Mouse (Mus musculus): ENCODE measurements around the gene Cxcl10.
"Not testable (repeated sequence)": the region's sequence is repeated elsewhere in the genome, so short reads cannot be mapped to it uniquely, and the experiment has no call there.

Gene Cxcl10

GRCm38 (mm10) chr5:92370392-92370791, 21.7 kb upstream of the Cxcl10 start:
- in situ Hi-C loops (cut with MboI; ENCODE audit: low sequenced_read_pairs): no loop called here

DNA sequence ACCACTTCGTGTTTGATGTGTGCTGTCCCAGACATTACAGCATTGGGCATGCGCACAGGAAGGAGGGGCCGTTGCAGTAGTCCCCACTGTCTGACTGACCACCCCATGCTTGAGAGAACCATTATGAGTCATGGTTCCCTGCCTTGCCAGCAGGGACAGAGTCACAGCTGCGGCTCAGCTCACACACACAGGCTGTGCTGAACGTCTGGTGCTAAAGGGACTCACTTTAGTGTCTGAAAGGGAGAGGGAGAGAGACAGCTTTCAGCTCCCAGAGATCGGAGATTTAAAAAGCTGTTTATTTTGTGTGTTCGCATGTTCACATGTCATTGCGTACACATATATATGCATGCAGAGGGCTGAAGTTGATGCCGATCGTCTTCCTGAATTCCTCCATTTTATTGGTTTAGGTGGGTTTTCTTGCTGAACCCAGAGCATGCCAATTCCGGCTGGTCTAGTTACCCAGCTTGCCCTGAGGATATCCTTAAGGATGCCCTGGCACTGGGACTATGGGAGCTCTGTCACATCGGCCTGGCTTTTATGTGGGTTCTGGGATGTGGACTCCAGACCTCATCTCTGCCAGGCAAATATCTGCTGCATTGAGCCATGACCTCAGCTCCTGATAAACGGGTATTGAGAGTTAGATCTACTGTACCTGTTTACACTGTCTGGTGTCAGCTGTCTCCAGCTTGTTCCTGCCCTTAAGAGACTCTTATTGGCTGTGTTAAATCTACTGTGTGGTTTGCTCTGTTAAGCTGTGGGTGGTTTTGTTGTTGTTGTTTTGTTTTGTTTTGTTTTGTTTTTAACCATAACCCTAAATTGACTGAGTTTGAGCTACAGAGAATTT, 20.7 kb upstream of the Cxcl10 start:
- in situ Hi-C loops (cut with MboI; ENCODE audit: low sequenced_read_pairs): no loop called here

DNA sequence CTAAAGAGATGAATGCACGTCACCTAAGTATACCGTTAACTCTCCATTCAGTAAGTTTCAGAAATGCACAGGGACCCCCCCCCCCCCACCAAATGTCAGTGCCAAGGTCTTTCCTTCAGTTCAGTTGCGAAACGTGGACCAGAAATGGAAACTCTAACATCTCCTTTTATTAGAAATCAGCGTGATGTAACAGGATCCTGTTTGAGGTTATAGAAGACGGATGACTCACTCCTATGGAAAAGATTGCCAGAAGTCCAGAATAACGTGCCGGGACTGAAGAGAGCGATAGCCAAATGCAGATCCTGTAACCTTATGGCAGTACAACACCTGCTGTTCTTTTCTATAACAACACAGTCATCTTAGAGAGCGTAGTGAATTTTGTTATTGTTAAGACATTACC, 19.7 kb upstream of the Cxcl10 start:
- in situ Hi-C loops (cut with MboI; ENCODE audit: low sequenced_read_pairs): no loop called here

- in situ Hi-C loops (cut with MboI; ENCODE audit: low sequenced_read_pairs): no loop called here
Measured at GRCm38 (mm10) chr5:92366565-92366964, 17.9 kb upstream of the Cxcl10 start.

GRCm38 (mm10) chr5:92365146-92365705, 16.5 kb upstream of the Cxcl10 start:
- in situ Hi-C loops (cut with MboI; ENCODE audit: low sequenced_read_pairs): no loop called here

- in situ Hi-C loops (cut with MboI; ENCODE audit: low sequenced_read_pairs): no loop called here
Measured at GRCm38 (mm10) chr5:92364011-92364410, 15.3 kb upstream of the Cxcl10 start.

DNA sequence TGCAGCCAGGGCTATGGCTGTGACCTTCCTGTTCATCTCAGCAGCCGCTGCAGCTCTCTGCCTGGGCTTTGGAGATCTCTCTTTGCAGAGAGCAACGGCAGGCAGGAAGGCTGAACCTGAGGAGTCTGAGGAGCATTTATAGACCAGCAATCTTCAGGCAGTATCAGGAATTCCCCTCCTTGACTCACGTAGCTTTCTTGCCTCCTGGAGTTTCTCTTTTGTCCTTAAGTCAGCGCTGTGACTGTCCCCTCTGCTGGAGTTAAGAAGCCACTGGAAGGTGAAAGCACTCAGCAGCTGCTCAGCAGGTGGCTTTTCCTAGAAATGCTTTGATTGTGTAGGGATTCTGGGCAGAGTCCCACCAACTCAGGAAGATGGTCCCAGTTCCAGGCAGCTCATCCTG, 14.5 kb upstream of the Cxcl10 start:
- in situ Hi-C loops (cut with MboI; ENCODE audit: low sequenced_read_pairs): no loop called here

DNA sequence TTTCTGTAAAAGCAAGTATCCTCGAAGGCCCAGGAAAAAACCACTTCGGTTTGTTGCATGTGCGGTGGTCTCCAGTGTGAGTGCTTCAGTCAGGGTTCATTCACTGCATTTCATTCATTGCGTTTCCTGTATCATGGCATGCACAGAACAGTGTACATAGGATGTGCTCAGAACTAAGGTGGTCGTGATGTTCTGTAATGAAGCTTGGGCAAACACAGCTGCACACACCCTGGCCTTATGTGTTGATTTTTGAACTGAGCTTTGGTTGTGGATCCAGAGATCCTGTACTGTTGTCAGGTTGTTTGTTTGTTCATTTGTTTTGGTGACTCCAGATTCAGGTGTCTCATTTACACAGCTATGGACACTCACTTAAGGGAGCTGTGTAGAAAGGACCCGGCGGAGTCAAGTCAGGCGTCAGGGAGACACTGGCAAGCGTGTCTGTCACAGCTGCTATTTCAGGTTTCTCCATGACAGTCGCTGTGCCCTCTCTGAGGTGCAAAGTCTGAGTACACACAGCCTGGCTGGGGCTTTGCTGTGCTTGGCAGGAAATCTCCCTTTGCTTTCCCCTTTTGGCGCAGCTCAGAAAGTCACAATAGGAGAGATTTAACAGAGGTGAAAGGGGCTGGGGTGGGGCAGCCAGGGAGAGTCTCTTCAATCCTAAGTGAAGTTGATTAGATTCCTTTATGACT, 10.2 kb upstream of the Cxcl10 start:
- in situ Hi-C loops (cut with MboI; ENCODE audit: low sequenced_read_pairs): no loop called here

DNA sequence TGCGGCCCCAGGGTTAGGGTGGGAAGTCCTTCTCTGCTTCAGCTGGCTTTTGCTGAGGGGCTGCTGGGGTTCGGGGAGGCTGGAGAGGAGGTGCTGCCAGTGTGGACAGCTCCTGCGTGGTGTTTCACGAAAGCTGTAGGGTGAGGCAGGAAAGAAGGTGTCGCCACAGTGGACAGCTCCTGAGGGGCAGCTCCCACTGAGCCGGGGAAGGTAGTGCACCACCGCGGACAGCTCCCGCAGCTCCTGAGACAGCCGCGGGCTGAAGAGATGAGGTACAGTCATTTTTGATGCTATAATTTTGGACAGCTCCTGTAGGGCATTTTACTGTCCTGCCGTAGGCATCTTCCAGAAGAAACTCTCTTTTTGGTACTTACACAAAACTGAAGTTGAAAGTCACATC, 9.3 kb upstream of the Cxcl10 start:
- in situ Hi-C loops (cut with MboI; ENCODE audit: low sequenced_read_pairs): no loop called here

- in situ Hi-C loops (cut with MboI; ENCODE audit: low sequenced_read_pairs): no loop called here
Measured at GRCm38 (mm10) chr5:92353517-92353916, 4.8 kb upstream of the Cxcl10 start.

GRCm38 (mm10) chr5:92352716-92353115, 4.0 kb upstream of the Cxcl10 start:
- in situ Hi-C loops (cut with MboI; ENCODE audit: low sequenced_read_pairs): not testable (repeated sequence)

- in situ Hi-C loops (cut with MboI; ENCODE audit: low sequenced_read_pairs): no loop called here
Measured at GRCm38 (mm10) chr5:92349731-92350130, 1.0 kb upstream of the Cxcl10 start.

- in situ Hi-C loops (cut with MboI; ENCODE audit: low sequenced_read_pairs): no loop called here
Measured at GRCm38 (mm10) chr5:92345006-92345405, 3.7 kb downstream of the Cxcl10 start.

DNA sequence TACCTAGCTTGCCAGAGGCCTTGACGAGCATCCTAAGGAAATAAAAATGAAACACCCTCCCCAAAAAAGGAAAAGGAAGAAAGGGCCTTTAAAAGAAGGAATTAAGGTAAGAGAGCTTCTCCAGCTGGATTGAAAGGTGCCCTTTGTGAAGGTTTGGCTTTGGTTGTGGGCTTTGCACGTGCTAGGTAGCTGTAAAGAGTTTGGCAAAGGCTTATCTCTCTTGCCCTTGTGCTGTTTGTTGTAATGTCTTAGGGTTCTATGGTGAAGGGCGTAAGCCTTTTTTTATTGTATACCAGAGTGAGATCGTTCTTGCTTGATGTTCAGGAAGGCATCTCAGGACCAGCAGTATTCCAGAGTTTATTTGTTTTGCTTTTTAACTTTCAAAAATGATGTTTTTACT, 8.1 kb downstream of the Cxcl10 start:
- in situ Hi-C loops (cut with MboI; ENCODE audit: low sequenced_read_pairs): no loop called here

- in situ Hi-C loops (cut with MboI; ENCODE audit: low sequenced_read_pairs): no loop called here
Measured at GRCm38 (mm10) chr5:92336743-92337142, 11.9 kb downstream of the Cxcl10 start.

DNA sequence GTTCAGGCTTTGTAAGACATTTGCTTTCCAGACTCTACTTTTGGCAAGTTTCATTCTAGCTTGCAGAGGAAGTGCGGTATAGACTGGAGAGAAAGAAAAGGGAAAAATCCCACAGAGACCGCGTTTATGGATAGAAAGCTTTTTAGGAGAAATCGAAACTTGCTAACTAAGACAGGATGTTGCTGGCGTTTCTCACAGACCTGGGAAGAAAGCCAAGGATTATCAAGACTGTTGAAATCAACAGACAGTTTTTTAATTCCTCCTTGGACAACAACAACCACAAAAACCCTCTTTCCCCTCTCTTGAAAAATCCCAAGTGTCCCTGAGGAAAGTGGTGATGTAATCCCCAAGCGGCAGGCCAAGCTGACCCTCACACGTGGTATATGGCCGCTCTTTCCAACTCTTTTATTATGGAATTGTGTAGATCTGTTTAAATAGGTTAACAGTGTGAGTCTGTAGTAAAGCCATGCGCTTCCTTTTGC, 16.3 kb downstream of the Cxcl10 start:
- in situ Hi-C loops (cut with MboI; ENCODE audit: low sequenced_read_pairs): no loop called here

- in situ Hi-C loops (cut with MboI; ENCODE audit: low sequenced_read_pairs): no loop called here
Measured at GRCm38 (mm10) chr5:92331635-92332338, 16.9 kb downstream of the Cxcl10 start, which contains the start of gene Art3. Art3 (plus strand) TSS chr5:92331827.

DNA sequence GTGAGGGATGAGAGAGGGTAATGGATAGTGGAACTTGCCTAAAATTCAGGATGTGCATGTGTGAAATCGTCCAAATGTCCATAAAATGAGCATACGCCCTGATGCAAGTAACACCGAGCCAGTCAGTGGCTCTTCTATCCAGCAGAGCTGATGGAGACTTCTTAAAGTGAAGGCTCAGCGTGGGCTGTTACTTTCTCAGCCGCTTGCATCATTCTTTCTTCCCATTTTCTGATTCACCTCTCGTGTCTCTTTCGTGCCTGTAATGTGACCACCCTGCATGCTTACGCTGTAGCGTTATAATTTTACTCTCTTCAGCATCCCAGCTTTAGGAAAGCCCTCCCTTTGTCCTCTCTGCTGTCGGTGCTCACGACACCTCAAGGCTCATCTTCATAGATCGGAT, 17.6 kb downstream of the Cxcl10 start:
- in situ Hi-C loops (cut with MboI; ENCODE audit: low sequenced_read_pairs): no loop called here

GRCm38 (mm10) chr5:92327929-92328328, 20.8 kb downstream of the Cxcl10 start, which contains the start of gene Cxcl9:
Cxcl9 (minus strand) TSS chr5:92328079.
- in situ Hi-C loops (cut with MboI; ENCODE audit: low sequenced_read_pairs): no loop called here

DNA sequence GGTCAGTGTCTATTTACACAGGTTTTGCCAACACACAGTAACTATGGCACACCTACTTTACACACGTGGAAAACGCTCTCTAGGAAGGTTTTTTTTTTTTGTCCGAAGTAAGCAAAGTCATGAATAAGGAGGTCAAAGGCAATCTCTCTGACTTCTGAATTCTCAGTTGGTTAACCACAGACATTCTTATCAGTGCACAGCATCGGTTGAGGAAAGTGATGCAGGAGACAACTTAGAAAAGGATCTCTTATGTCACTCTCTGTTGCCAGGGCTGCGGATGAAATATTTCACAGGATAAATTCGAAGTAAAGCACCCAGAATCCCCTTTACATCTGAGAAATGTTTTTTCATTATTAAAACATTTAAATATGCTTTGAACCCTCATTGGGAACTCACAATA, 21.3 kb downstream of the Cxcl10 start:
- in situ Hi-C loops (cut with MboI; ENCODE audit: low sequenced_read_pairs): no loop called here

GRCm38 (mm10) chr5:92323264-92323663, 25.4 kb downstream of the Cxcl10 start:
- in situ Hi-C loops (cut with MboI; ENCODE audit: low sequenced_read_pairs): no loop called here

Data from CH12F3 (cell line).